Mouse (Mus musculus) frontal cortex, postnatal 14 days (tissue): Measurements from ENCODE around the gene Wfdc13.
"Not testable (repeated sequence)": the region's sequence is repeated elsewhere in the genome, so short reads cannot be mapped to it uniquely, and the experiment has no call there.

Source experiments
- DNase-seq, 2 experiments: peaks; one replicate each; pipeline ENCODE4 v3.0.0; 2022; ENCODE audit warnings: low spot score in 2 of 2

Gene Wfdc13

DNA sequence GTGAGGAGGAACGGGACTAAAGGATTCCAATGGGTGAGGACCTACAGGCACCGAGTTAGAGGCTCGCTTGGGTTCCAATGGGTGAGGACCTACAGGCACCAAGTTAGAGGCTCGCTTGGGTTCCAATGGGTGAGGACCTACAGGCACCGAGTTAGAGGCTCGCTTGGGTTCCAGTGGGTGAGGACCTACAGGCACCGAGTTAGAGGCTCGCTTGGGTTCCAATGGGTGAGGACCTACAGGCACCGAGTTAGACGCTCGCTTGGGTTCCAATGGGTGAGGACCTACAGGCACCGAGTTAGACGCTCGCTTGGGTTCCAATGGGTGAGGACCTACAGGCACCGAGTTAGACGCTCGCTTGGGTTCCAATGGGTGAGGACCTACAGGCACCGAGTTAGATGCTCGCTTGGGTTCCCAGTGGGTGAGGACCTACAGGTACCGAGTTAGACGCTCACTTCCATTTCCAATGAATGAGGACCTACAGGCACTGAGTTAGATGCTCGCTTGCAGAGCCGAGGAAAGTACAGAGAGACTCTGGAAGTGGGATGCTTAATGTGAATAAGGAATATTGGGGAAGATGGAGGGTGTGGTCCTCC, 31.4 kb downstream of the Wfdc13 start:
- not testable (repeated sequence) for DNase-seq

DNA sequence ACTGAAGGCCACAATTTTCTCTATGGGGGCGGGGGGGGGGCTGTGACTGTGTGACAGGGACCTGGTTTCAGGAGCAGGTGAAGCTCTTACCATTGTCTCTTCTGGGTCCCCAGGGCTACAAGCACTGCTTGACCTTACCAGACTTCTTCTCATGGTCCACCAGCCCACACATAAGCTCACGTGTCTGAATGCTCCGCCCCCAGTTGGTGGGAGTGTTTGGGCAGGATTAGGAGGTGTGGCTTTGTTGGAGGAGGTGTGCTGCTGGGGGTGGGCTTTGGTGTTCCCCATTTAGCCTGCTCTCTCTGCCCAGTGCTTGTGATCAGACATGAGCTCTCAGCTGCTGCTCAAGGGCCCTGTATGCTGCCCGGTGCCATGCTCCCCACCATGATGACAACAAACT, 38.4 kb downstream of the Wfdc13 start:
- DNase-seq = no peak

DNA sequence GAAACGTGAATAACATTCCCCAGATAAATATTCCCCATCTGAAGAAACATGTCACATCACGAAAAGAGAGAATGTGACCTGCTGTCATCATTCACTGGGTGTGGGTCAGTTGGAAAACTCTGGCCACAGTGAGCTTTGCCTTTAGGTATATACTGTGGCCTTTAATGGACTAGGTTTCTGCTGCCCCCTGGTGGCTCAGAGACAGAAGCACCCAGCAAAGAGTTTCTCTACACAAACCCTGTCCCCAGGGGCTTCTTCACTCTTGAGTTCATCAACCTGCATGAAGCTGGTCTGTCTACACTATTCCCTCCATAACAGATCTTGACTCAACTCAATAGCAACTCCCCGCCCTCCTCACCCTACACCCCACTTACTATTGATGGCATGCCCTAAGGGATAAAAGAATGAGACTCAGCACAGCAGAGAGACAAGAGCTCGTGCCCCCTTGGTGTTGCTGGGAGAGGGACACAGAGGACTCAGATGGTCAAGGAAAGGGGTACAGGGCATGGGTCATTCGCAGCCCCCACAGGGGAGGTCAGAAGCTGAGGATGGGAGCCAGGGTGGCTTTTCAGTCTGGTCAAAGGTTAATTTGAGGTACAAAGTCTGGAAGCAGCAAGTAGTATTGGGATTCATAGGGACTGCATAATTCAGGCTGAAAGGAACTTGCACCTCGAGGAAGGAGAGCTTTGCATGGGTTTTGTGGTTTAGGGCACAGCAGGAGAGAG, 41.1 kb downstream of the Wfdc13 start:
- DNase-seq = peak in 1 of 2 experiments; percentile 54

DNA sequence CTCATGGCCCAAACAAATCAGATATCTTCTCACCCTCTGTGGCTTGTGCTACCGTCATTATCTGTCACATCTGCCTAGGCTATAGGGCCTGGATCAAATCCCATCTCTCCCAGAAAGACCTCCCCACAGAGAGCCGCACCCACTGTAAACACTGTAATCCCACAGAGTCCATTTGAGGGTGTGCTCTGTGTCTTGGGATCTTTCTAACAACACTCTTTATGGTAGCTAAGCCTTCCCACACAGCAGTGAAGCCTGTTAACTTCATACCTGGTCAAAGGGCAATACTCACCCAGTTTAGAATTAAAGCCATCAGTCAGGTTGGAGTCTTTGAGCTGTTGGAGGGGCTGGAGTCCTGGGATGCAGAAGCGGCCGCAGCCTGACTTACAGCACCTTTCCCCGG, 46.8 kb downstream of the Wfdc13 start:
- no peak for DNase-seq

DNA sequence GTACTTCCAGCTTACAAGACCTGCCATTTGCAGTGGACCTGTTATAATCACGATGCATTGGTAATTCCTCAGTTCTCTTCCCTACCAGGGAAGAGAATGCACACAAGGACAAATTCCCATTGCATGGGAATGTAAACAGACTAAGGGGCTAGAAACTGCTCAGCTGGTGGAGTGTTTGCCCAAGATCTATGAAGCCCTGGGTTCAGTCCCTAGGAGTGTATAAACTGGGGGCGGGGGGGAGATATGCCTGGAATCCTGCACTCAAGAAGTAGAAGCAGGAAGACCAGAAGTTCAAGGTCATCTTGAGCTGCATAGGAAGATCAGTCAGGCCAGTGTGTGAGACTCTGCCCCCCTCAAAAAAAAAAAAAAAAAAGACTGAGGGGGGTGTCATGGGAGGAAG, 48.4 kb downstream of the Wfdc13 start:
- DNase-seq = no peak

DNA sequence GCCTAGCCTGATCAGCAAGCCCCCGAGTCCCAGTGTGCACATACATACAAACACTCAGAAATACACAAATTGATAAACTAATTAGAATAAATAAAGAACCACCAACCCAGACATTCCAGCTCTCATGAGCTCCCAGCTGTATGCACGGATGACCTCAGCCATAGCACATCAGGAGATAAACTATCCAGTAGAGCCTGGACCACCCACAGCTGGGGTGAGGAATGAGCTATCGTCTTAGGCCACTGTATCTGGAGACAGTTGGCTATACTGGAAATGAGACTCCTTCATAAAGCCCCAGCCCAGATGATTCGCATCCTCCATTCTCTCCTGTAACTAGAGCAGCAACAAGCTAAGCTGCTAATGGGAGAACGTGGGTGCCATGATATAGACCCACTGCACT, 49.9 kb downstream of the Wfdc13 start:
- DNase-seq = no peak

DNA sequence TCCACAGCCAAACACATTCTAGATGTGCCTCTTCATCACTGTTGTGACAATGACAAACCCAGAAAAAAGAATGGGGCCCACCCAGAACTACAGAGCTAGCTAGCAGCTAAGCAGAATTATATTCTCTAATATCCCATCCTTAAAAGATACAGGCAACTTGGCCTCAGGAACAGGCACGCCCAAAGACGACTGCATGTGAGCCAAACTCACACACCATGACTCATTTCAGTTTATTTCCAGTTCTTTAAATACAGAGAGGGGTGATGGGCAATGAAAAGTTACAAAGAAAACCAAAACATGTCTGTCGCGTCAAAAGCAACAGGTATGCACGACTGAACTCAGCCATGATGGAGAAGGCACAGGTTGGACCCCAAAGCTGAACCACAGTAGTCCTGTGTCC, 50.5 kb downstream of the Wfdc13 start:
- no peak for DNase-seq
